Mouse (Mus musculus) hindlimb bud, embryonic 11.5 days (tissue): Measurements from ENCODE around the gene Fam207a.

Experiments
- DNase-seq: peaks from one replicate; pipeline ENCODE4 v3.0.0-alpha.2; 2012; ENCODE audit warnings: low read depth, low spot score; ENCODE audit errors: extremely low spot score

Gene Fam207a

DNA sequence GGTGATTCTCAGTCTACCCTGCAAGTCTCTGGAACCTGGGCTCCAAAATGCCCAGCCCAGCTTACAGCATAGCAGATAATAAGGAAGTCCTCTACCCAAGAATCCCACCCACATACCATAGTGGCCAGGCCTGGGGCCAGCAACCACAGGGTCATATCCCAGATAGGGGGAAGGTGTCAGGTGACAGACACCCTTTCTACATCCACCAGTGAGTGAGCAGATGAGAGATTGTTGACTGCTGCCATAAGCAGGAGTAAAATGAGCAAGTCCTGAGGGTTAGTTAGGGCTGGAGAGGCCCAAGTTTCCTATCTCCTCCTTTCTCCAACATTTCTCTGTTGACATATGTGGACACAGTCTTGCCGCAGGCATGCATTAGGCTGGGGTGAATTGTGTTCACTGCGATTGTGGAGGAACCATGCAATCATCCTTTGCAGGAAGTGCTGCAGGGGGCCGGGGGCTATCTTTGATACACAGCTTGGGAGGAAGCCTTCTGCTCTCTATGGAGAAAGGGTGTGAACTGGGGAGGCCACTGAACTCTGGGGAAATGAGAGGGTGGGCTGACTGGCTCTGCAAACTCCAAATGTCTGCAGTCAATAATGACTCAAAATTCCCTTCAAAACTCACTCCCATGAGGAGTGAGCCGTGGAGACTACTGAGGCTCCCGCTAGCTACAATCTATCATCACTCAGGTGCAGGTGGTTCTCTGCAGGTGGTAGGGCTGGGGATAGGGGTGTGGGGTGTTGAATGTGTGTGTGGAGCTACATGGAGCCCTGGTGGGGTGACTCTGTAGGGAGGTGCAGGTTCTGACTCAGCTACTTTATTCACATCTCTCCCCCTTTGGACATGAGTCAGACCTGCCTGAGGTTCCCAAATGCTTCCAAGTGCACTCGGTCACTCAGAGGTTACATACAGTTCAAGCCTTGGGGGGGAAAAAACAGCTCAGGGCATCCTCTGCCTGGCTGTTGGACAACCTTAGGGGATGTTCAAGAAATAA, 15.7 kb upstream of the Fam207a start:
- no peak for DNase-seq

DNA sequence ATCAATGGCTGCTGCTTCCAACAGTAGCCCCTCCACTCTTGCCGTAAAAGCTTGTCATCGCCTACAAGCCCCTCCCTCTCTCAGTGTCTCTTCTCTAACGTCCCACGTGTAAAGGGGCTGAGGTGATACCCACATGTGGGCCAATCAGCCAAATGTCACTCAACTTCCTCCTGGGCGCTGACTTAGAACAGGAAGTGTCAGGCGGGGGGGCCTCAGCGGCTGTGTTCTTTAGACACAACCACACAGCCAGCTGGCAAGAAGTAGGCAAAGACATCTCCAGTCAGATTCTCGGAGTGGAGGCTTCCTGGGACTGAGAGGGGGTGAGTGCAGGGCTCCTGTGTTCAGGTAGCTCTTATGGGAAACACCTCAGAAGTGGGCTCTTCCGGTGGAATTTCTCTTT, 14.6 kb upstream of the Fam207a start, which contains the start of gene Itgb2:
Gene Itgb2, plus strand, starts transcription at position 113 of the 400 bp plus-strand sequence.
- DNase-seq, result no peak

DNA sequence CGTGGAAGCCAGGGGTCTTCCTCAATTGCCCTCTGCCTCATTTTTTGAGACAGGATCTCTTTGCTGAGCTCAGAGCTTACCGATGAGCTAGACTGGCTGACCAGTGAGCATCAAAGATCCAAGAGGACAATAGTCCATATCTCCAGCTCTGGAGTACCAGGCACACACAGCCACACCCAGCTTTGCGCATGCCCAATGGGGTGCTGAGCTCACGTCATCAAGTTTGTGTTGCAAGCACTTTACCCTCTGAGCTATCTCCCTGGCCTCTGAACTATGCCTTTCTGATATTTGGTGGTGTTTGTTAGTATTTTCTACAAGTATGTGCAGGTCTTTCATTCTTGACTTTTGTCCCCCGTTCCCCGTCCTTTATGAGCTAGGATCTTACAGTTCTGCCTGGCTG, 13.0 kb upstream of the Fam207a start:
- DNase-seq, result no peak

DNA sequence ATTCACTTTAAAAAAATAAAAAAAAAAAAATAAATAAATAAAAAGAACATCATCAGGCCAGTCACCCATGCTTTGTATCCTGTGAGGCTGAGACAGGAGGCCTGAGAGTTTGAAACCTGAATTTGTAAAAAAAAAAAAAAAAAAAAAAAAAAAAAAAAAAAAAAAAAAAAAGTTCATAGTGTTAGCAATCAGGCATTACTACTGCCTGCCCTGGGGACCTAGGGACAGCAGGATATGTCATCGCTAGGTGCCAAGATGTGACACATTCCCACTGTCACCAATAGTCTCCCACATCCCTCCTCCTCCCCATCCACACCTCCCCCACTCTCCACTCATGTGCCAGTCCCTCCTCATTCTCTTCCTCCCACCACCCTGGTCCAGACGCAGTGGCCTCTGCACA, 10.9 kb upstream of the Fam207a start:
- no peak for DNase-seq

DNA sequence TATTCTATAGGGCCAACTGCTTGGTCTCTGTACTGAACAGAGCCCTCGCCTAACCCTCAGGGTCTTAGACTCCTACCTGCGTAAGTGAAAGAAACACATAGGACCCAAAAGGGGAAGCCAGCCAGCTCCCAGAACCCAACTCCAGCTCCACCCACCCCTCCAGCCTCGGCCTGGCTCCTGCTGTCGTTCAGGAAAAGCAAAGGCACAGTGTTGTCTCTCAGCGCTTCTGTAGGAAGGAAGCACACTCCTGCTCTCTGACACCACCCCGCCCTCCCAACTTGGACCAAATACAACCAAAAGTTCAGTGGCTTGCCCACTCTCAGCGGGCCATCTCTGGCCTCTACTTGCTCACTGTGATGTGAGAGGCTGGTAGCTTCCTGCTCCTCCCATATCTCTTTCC, 7.7 kb upstream of the Fam207a start:
- no peak for DNase-seq

DNA sequence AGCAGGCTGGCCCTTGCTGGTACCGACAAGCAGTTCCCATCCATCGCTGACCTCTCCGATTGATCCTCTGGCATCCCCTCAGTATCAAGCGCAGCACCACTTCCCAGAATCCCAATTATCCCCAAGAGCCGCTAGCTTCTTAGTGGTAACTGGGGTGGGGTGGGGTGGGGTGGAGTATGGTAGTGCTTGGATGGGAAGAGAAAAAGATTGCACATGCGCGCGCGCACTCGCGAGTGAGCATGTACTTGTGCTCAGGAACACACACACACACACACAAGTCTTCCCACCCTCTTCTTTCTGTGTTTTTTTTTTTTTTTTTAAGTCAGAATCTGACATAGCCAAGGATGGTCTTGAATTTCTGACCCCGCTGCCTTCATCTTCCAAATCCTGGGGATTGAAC, 7.2 kb upstream of the Fam207a start:
- no peak for DNase-seq

DNA sequence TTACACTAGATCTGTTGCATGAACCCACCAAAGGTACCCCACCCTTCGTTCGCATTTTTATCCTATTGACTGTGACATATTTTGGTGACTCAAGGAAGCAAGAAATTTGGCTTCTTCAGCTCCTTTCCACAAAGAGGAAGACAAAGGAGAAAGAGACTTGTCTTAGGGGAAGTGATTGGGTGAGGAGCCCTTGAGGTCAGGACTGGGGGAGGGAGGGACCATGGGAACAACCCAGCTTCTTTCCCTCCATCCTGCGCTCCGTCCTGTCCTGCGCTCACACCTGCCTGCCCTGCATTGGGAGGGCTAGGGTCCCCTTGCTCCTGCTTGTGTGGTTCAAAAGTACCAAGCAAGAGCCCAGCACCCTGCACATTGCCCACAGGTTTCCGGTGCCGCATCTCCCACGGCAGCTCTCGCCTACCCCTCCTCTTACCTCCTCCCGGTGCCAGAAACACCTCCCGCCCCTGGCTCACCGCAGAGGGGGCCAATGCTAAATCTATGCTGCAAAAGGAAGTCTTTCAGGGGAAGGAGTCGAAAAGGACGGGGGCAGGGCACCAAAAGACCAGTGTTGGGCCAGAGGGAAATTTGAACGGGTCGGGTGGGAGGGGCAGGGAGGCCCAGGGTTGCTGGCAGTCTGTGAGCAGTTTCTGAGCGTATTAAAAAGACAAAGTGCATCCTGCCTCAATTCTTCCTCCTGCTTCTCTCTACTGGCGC, 6.6 kb upstream of the Fam207a start:
- DNase-seq, result no peak

DNA sequence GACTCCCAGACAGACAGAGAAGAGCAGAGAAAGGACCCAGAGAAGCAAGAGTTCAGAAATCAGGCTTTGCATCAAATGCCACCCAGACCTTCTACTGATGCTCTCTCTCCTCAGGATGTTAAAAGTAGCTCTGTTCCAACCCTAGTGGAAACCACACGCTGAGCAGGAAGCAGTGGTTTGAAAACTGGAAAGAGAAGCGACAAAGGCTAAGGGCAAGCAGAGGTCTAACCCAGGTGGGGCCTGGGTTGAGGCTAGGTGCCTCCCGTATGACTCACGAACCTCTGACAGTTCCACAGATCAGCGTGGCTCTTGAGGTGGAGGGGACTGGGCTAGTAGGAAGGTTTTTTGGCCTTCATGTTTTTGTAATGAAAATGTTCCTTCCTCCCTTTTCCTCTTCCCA, 4.9 kb upstream of the Fam207a start:
- no peak for DNase-seq

DNA sequence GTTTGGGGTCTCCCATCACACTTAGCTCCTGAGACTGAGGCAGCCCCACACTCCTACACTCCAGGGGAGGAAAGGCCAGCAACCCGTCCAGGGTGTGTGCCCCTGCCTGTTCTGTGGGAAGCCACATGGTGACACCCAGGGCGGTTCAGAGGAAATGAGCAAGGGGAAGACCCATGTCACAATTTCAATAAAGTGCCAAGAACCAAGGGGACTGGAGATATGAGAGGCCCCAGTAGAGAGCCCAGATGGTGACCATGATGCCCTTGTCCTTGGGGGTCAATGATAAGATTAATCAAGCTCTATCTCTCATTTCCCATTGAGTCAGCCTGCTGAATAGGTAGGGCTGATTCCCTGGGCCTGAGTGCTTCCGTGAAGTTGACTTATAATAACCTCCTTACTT, 3.6 kb upstream of the Fam207a start:
- DNase-seq, result no peak

DNA sequence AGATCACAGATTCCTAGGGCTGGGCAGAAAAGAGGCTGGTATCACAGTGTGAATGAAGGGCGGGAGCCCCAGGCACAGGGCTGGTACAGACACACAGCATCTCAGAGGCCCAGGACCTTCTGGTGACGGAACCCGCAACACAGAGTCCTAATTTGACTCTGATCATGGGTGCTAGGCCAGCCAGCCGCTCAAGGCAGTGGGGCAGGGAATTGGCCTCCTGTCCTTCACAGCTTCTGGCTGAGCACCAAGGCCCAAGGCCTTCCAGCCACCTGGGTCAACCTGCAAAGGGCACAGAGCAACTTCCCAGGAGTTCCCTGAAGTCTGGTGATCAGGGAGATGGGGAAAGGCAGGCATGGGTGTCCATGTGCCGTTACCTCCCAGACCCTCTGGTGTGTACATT, 2.2 kb upstream of the Fam207a start:
- no peak for DNase-seq

DNA sequence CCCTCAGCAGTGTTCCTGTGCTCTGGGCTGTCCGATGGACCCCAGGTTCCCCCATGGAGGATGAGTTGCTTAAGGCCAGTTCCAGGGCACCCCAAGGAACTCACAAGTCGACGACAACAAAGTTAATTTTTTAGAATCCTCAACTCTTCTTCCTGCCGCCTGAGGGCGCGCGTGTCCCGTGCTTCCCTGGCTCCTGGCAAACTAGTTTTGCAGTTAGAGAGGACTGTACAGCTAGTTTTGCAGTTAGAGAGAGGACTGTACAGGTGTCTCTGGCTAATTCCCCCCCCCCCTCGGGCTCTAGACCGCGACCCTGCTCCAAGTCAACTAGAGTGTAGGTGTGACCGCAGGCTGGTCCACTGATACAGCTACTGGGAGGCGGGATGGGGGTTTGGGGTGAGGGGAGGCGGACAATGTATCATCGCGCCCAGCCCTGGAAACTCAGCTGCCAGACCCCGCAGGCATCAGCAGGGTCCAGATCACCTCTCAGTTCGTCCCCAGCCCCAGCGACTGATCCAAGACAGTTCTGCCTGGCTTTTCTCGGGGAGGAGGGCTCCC, 1.6 kb upstream of the Fam207a start:
- DNase-seq, result no peak

DNA sequence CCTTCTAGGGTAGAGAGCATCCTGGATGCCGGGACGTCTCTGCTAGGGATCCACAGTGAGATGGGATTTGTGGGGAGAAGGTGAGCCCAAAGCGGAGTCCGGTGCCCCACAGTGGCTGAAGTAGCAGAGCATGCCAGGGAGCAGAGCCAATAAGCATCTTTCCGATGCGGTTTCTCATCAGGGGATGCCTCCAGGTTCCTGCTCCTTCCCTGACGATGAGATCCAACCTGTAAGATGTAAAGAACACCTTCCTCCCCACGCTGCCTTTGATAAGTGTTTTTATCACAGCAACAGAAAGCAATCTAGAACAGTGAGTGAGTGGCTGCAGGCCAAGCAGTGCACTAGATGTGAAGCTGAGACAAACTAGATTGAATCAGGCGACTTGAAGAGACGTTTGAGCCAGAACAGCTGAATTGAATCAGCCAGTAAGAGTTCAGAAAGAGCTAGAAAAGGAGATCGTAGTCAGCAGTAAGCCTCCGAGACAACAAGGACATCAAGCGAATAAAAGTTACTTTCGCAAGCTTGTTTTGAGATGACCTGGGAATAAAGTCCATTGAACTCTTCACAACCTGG, 880 bp upstream of the Fam207a start:
- DNase-seq, result no peak

DNA sequence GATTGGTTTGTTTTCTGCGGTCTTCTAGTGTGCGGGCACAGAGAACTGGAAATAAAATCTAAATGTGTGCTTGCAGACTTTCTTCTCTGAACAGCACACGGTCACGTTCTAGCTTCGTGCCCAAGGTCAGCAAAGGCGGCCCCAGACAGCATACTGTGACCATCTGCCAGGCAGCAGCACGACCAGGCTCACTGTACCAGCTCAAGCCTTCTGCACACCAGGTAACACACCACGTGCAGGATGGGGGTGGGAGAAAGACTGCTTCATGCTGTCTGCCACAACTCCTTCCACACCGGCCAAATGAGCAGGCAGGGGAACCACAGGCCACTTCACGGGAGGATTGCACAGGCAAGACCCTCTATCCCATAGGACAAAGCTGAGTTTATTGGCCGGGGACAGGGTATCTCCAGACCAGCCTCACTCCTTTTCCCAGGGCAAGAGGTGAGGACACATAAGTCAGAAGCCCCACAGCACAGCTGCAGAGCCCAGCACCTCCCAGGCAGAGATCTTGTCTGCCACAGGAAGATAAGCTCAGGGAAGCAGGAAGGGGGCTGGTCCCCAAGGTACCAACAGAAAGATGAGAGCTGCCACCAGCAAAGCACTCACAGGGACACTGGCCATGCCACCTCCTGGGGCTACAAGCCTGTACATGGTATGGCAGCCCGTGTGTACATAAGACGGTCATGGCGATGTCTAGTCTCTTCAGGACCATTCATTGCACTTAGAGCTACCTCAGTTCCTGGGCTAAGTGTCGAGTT, 5.2 kb downstream of the Fam207a start:
- no peak for DNase-seq

DNA sequence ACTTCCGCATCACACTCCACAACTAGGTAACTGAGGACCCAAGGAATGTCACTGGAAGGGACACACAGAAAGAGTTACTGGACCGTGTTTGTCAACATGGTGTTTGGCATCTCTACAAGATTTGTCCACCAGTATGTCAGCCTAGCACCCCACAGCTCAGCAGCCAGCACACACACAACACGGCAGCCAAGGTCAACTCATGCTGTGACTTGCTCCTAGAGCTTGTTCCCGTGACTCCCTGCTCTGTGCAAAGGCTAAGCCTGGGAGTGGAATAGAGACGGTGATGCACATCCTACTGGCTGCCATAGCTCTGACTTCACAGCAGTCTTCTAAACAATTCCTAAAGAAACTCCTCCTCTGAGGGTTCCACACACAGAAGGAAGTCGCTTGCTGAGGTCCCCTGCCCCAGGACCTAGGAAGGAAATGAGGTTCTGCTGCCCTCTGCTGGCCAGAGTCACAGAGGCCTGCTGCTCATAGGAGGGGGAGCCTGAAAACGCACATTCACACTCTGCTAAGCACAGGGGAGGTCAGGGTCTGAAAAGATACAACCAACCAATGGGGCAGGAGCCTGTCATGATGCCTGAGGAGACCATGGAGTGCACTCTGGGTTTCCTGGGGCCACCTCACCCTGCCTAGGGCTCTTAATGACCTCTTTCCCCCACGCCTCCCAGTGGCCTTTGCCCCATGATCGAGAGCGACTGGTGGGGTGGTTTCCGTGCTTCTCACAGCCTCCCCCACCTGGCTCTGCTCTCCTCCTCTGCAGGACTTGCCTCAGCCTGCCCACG, 6.0 kb downstream of the Fam207a start:
- peak; percentile 81 for DNase-seq

DNA sequence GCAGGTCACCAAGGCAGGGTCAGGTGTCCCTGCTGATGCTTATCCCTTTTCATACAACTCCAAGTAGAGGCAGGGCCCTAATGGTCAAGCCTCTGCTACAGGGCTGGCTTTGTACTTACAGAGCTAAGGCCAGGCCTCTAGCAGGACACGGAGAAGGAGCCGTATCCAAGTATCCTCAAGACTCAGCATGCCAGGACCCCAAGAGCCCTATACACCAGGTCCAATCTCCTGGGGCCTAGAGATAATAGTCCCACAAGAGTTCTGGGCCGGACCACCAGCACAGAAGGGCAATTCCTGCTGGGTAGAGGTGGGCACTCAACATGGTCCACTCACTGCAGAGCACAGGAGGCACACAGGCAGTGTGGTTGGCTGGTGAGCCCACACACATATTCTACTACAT, 6.8 kb downstream of the Fam207a start:
- no peak for DNase-seq

DNA sequence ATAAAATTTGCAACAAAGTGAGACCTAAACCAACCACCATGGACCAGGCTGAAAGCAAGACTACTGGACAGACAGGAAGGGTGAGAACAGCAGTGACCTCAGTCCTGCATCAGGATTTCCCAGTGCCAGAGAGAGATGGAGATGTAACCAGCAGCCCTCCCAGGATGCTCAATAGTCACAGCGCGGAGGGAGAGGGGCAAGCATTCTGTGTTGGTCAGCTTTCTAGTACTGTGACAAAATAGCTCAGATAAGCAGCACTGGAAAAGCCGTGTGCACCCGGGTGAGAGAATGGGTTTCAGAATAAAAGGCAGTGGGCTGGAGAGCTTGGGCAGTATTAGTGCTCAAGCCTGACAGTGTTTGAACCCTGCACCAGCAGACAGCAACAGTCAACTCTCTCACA, 7.8 kb downstream of the Fam207a start:
- DNase-seq, result no peak

DNA sequence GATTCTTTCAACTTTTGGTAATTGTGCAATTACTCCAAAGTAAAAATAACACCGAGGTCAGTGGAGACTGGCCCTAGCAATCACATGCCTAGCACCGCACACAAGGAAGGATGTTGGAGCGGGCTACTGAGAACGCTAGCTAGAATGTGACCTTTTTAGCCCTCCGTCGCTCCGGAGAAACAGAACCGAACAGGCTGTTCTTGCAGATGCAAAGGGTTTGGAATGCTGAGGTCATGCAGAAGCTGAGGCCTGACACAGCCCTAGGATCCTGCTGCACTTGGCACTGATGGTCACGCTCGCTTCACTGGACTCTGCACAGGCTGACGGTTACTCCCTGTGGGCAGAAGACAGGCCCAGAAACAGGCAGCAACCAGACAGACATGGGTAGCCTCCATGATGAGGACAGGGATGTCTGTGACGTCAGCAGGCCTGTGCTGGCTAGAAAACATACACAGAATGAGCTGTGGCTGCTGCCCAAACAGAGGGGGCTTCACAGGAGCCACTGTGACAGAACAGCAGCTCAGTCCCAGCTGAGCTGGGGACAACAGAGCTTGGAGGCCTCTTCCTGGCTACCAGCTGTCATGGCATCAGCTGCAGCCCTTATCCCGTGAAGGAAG, 8.5 kb downstream of the Fam207a start:
- DNase-seq, result no peak

DNA sequence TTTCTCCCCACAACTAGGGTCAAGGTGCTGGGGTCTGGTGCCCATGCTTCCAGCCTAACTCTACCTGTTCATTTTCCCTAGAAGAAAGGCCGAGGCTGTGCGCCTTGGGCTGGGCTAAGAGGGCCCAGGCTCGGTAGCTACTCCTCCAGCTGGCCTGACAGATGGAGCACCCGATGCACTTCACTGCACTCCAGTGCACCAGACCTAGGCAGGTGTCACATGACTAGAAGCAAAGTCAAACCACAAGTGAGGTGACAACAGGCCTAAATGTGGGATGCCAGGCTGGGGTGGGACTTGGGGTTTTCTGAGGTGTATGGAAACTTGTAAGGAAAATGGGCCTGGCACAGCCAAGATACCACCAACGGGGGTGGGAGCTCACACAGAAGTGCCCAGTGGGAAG, 9.1 kb downstream of the Fam207a start:
- no peak for DNase-seq

DNA sequence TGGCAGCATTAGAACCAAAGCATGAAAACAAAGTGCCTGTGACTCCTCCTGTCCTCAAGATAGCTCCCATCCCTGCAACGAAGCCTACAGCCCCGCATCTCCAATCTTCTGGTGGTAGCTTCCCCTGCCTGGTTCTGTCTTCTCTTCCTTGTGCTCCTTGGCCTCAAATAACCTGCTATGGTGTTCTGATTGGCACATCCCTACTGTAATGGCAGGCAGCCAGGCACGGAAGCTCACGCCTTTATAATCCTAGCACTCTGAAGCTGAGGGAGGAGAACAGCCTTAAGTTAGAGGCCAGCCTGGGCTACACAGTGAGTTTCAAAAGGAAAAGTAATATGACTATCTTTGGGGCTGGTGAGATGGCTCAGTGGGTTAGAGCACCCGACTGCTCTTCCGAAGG, 11.4 kb downstream of the Fam207a start:
- no peak for DNase-seq
